Mouse (Mus musculus): ENCODE data around the gene AI837181. TPM values are rescaled to one million over a fixed set of nuclear protein-coding genes. Genes with fewer than 3 reads are reported as not detected.

AI837181 gene
- polyA plus RNA-seq, 2 experiments = 57.1 to 97.5 TPM

DNA sequence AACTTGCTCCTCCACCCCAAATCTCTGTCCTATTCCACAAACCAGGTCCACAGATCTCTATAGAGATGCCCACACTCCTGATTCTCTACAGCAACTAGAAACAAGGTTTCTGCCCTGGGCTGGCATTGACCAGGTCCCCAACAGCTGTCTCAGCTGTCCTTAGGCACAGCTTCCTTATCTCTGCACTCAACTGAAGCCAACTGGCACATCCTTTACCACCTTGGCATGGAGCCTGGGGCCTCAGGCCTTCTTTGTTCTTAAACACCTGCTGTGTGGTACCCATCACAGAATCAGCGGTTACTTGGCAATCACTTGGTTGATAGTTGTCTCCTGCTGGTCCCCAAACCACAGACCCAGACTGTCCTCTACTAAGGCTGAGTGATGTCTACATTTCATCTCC lies 5.5 kb downstream of the AI837181 start:
- Histone ChIP-seq H3K27me3 (ENCODE audit: control insufficient read depth, insufficient read depth, low read length) (no peaks in the 10 kb centered on the region), H3K9ac (ENCODE audit: low read depth, low read length, severe bottlenecking) (no peak overlapping the region), H3K36me3 (ENCODE audit: control insufficient read depth, insufficient read depth, low read length) (peaks cover 23% of the 10 kb centered on the region), H3K27ac (replicated peaks; ENCODE audit: low read depth, low read length) (no peak overlapping the region), H3K4me2 (replicated peaks; ENCODE audit: low read depth, low read length, severe bottlenecking) (no peak overlapping the region), H3K4me1 (ENCODE audit: control insufficient read depth, insufficient read depth, low read length) (peaks cover 23% of the 10 kb centered on the region), H3K9me3 (ENCODE audit: control insufficient read depth, low read length) (no peaks in the 10 kb centered on the region), H3K4me3 (replicated peaks; ENCODE audit: low read length) (no peak overlapping the region)
- DNase-seq (ENCODE audit: low spot score) = no peak
- 93% methylated on average over 1 of the region's 1 CpGs for WGBS
- ATAC-seq (ENCODE audit: low FRiP score, low read depth) = no peak
- no peak for TF ChIP-seq POLR2A (IDR thresholded peaks at IDR 0.05; ENCODE audit: borderline replicate concordance, extremely low read depth, insufficient read depth, insufficient read length)

DNA sequence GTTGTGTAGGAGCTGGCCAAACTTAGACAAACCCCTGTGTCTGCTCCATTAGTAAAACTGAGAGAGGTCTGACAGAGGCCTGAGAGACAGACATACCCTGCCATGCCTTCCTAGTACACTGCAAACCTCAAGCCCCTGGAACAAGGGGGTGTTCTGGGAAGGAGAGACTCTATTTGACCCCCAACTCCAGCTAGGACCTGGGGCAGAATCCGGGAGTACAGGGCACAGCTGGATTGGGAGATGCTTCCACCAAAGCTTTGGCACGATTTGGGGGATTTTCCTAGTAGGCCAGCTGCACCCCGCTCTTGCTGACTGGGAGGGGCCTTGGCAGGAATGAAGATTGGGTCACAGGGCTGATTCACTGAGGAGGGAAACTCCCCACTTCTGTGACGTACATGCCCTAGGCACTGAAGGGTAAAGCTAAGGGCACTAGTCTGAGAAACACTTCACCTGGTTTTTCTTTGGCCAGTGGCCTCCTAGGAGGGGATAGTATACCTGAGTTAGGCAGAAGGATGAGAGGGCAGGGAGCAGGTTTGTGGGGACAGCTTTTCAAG lies 7.0 kb downstream of the AI837181 start:
- WGBS = 70% methylated on average over 4 of the region's 4 CpGs
- peaks cover 10% of the 10 kb centered on the region for H3K36me3 ChIP-seq (ENCODE audit: control insufficient read depth, insufficient read depth, low read length)
- H3K27ac ChIP-seq (replicated peaks; ENCODE audit: low read depth, low read length) = no peak overlapping the region
- DNase-seq (ENCODE audit: low spot score) = no peak
- no peak for ATAC-seq (ENCODE audit: low FRiP score, low read depth)
- H3K4me2 ChIP-seq (replicated peaks; ENCODE audit: low read depth, low read length, severe bottlenecking) = no peak overlapping the region
- H3K4me3 ChIP-seq (replicated peaks; ENCODE audit: low read length) = no peak overlapping the region
- H3K4me1 ChIP-seq (ENCODE audit: control insufficient read depth, insufficient read depth, low read length) = peaks cover 14% of the 10 kb centered on the region
- H3K9ac ChIP-seq (ENCODE audit: low read depth, low read length, severe bottlenecking) = no peak overlapping the region
- H3K9me3 ChIP-seq (ENCODE audit: control insufficient read depth, low read length) = no peaks in the 10 kb centered on the region
- no peak for TF ChIP-seq POLR2A (IDR thresholded peaks at IDR 0.05; ENCODE audit: borderline replicate concordance, extremely low read depth, insufficient read depth, insufficient read length)
- no peaks in the 10 kb centered on the region for H3K27me3 ChIP-seq (ENCODE audit: control insufficient read depth, insufficient read depth, low read length)

DNA sequence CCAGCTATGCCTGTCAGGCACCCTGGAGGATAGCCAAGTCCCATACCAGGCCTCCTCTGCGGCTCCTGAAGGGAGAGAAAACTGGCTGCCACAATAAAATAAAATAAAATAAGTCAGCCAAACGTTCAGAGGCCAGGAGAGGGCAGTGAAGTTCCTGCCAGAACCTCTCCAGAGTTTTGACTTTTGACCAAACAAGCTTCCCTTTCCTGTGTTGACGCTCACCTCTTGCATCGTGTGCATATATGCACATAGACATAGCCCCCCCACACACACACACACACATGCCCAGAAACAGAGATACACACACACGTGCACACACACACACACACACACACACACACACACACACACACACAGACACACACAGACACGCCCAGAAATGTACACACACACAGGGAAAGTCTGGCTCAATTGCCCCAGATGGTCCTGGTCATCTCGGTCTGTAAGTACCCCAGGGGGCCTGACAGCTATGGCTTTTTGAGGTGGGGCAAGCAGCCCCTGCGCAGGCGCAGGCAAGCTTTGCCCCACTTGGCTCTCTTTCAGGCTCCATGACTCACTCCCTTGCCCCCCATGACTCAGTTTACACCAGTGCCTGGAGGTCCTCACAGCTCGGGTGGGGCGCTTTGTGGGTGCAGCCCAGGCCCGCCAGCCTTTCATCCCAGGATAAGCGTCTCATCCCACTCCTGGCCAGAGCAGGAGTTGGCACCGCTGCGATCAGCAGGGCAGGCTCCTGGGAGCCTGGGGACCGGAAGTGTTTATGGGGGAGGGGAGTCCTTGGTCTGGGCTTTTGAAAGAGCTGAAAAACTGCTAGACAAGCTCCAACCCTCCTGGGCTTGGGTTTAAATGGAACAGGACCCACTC lies 8.3 kb downstream of the AI837181 start:
- DNase-seq (ENCODE audit: low spot score) (peak; percentile 75), ATAC-seq (ENCODE audit: low FRiP score, low read depth) (peak; percentile 41; the same call in 1 of the 2 replicates)
- peaks cover 14% of the 10 kb centered on the region for H3K4me1 ChIP-seq (ENCODE audit: control insufficient read depth, insufficient read depth, low read length)
- 6% methylated on average over 16 of the region's 16 CpGs for WGBS
- no peaks in the 10 kb centered on the region for H3K9me3 ChIP-seq (ENCODE audit: control insufficient read depth, low read length)
- peak overlapping the region; percentile 61 for H3K4me2 ChIP-seq (replicated peaks; ENCODE audit: low read depth, low read length, severe bottlenecking)
- H3K27ac ChIP-seq (replicated peaks; ENCODE audit: low read depth, low read length) = peak overlapping the region; percentile 58
- 0 out of 2 replicates have a peak, but pooled peaks cover 4% of the 10 kb centered on the region for H3K36me3 ChIP-seq (ENCODE audit: control insufficient read depth, insufficient read depth, low read length)
- no peaks in the 10 kb centered on the region for H3K27me3 ChIP-seq (ENCODE audit: control insufficient read depth, insufficient read depth, low read length)
- peak overlapping the region; percentile 30 for H3K4me3 ChIP-seq (replicated peaks; ENCODE audit: low read length)
- no peak for TF ChIP-seq POLR2A (IDR thresholded peaks at IDR 0.05; ENCODE audit: borderline replicate concordance, extremely low read depth, insufficient read depth, insufficient read length)
- peak overlapping the region; percentile 43; the same call in 1 of the 2 replicates for H3K9ac ChIP-seq (ENCODE audit: low read depth, low read length, severe bottlenecking)

DNA sequence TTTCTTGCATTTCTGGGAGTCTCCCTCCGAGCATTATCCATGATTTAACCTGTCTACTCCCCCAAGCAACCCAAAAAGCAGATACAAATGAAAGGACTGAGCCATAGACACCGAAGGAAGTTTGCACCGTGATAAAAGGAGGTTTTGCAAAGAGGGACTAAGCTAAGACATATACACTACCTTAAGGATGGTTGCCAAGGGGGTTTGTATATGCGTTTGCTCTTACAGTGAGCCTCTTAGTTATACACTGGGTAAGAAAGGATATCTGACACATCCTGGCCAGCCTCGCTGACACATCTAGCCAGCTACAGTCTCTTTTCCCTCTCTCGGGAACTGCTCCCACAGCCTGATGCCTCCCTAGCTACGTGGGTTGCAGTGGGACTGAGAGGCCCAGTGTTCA lies 9.0 kb downstream of the AI837181 start:
- H3K4me1 ChIP-seq (ENCODE audit: control insufficient read depth, insufficient read depth, low read length) = peaks cover 14% of the 10 kb centered on the region
- no peak overlapping the region for H3K27ac ChIP-seq (replicated peaks; ENCODE audit: low read depth, low read length)
- no peaks in the 10 kb centered on the region for H3K27me3 ChIP-seq (ENCODE audit: control insufficient read depth, insufficient read depth, low read length)
- ATAC-seq (ENCODE audit: low FRiP score, low read depth) (no peak), DNase-seq (ENCODE audit: low spot score) (no peak)
- H3K9ac ChIP-seq (ENCODE audit: low read depth, low read length, severe bottlenecking) = no peak overlapping the region
- peak overlapping the region; percentile 61 for H3K4me2 ChIP-seq (replicated peaks; ENCODE audit: low read depth, low read length, severe bottlenecking)
- no peak for TF ChIP-seq POLR2A (IDR thresholded peaks at IDR 0.05; ENCODE audit: borderline replicate concordance, extremely low read depth, insufficient read depth, insufficient read length)
- H3K4me3 ChIP-seq (replicated peaks; ENCODE audit: low read length) = no peak overlapping the region
- H3K36me3 ChIP-seq (ENCODE audit: control insufficient read depth, insufficient read depth, low read length) = 0 out of 2 replicates have a peak, but pooled peaks cover 4% of the 10 kb centered on the region
- 67% methylated on average over 7 of the region's 7 CpGs for WGBS
- H3K9me3 ChIP-seq (ENCODE audit: control insufficient read depth, low read length) = no peaks in the 10 kb centered on the region

DNA sequence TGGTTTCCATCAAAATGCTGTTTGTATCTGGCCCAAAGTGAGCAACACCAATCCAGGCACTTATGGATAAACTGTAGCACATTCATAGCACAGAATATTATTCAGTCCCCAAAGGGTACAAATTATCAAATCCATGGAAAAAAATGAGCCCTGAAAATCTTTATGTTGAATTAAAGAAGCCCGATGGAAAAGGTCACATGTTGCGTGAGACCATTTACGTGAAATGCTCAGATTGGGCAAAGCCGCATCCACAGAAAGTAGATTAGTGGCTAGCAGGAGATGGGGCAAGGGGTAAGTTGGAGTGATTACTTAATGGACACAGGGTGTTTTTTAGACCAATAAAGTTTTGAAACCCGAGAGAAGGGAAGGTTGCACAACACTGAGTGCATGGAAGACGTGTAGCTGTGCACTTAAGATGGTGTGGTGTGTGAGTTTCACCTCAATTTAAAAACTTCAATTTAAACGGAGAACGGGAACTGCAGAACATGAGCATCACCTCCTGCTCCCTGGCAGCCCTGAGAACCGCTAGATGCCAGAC lies 19.5 kb downstream of the AI837181 start:
- H3K9me3 ChIP-seq (ENCODE audit: control insufficient read depth, low read length) = no peaks in the 10 kb centered on the region; the same call in 1 of the 2 replicates
- WGBS = 54% methylated on average over 9 of the region's 9 CpGs
- DNase-seq (ENCODE audit: low spot score) (no peak), ATAC-seq (ENCODE audit: low FRiP score, low read depth) (no peak)
- no peak overlapping the region for H3K4me2 ChIP-seq (replicated peaks; ENCODE audit: low read depth, low read length, severe bottlenecking)
- H3K27me3 ChIP-seq (ENCODE audit: control insufficient read depth, insufficient read depth, low read length) = peaks cover 37% of the 10 kb centered on the region
- H3K4me1 ChIP-seq (ENCODE audit: control insufficient read depth, insufficient read depth, low read length) = peaks cover 9% of the 10 kb centered on the region
- no peak overlapping the region for H3K9ac ChIP-seq (ENCODE audit: low read depth, low read length, severe bottlenecking)
- no peak overlapping the region for H3K4me3 ChIP-seq (replicated peaks; ENCODE audit: low read length)
- H3K36me3 ChIP-seq (ENCODE audit: control insufficient read depth, insufficient read depth, low read length) = no peaks in the 10 kb centered on the region
- no peak overlapping the region for H3K27ac ChIP-seq (replicated peaks; ENCODE audit: low read depth, low read length)
- TF ChIP-seq POLR2A (IDR thresholded peaks at IDR 0.05; ENCODE audit: borderline replicate concordance, extremely low read depth, insufficient read depth, insufficient read length) = no peak
